Mouse (Mus musculus): ENCODE measurements at regions not wholly inside any gene's neighbourhood (a gene's known extent, or its start where the extent isn't known, plus 50 kb on each side); places are given as distances from the start of the nearest gene placed in this dataset.

- TF ChIP-seq MAX (IDR thresholded peaks at IDR 0.05; ENCODE audit: low read length) = no peak
- no peak for TF ChIP-seq POLR2A (IDR thresholded peaks at IDR 0.05; ENCODE audit: control insufficient read depth in 1 of 2, insufficient read depth in 1 of 2, low read depth in 1 of 2, low read length in 2 of 2, poor library complexity in 1 of 2)
- no peak for TF ChIP-seq MYC (IDR thresholded peaks at IDR 0.05; ENCODE audit: low read depth, low read length)
- TF ChIP-seq USF1 (IDR thresholded peaks at IDR 0.05; ENCODE audit: low read depth, low read length) = no peak
- no peak for TF ChIP-seq CTCF (IDR thresholded peaks at IDR 0.05 in 2 of 3, conservative IDR thresholded peaks at IDR 0.05 in 1 of 3; ENCODE audit: control insufficient read depth in 1 of 3, insufficient read depth in 1 of 3, low read depth in 2 of 3, low read length in 3 of 3, poor library complexity in 1 of 3, severe bottlenecking in 1 of 3)
- no peak for TF ChIP-seq HCFC1 (IDR thresholded peaks at IDR 0.05; ENCODE audit: low read depth, low read length)
- TF ChIP-seq POLR2AphosphoS5 (IDR thresholded peaks at IDR 0.05; ENCODE audit: borderline replicate concordance, low read depth, low read length) = no peak
- no peak for TF ChIP-seq POLR2AphosphoS2 (IDR thresholded peaks at IDR 0.05; ENCODE audit: low read length)
- TF ChIP-seq KAT2A (conservative IDR thresholded peaks at IDR 0.05; ENCODE audit: low read depth, low read length) = no peak
- TF ChIP-seq E2F4 (IDR thresholded peaks at IDR 0.05; ENCODE audit: borderline replicate concordance, low read depth, low read length) = no peak
- no peak for TF ChIP-seq USF2 (IDR thresholded peaks at IDR 0.05; ENCODE audit: borderline replicate concordance in 1 of 2, insufficient read depth in 1 of 2, low read depth in 1 of 2, low read length in 2 of 2)
- no peak for TF ChIP-seq EP300 (IDR thresholded peaks at IDR 0.05; ENCODE audit: low read depth in 1 of 2, low read length in 2 of 2)
- TF ChIP-seq SIN3A (IDR thresholded peaks at IDR 0.05; ENCODE audit: low read length) = no peak
- TF ChIP-seq ZMIZ1 (IDR thresholded peaks at IDR 0.05; ENCODE audit: low read depth, low read length) = no peak
Measured at GRCm38 (mm10) chr15:62104653-62105052, 1181.8 kb upstream of the A1bg start.
